Mouse (Mus musculus): ENCODE data around the gene Mcoln2. TPM values are rescaled to one million over a fixed set of nuclear protein-coding genes. Genes with fewer than 3 reads are reported as not detected.

Mcoln2 gene
- total RNA-seq, 1 experiment: 0.40 TPM

GRCm38 (mm10) chr3:146180986-146181385 is 31.4 kb downstream of the Mcoln2 start:
- TF ChIP-seq HCFC1 (IDR thresholded peaks at IDR 0.05; ENCODE audit: borderline replicate concordance, insufficient read depth, low read length): no peak
- Histone ChIP-seq H3K27ac (ENCODE audit: insufficient read depth, low read depth, low read length, poor library complexity, severe bottlenecking) (no peak overlapping the region), H3K9ac (ENCODE audit: insufficient read depth, low read depth, low read length, poor library complexity, severe bottlenecking) (no peak overlapping the region), H3K9me3 (ENCODE audit: control insufficient read depth, insufficient read depth, low read depth, low read length) (no peaks in the 10 kb centered on the region), H3K4me3 (ENCODE audit: insufficient read depth in 1 of 2, low read depth in 1 of 2, low read length in 2 of 2, poor library complexity in 1 of 2, severe bottlenecking in 1 of 2) (no peak overlapping the region), H3K4me1 (ENCODE audit: control insufficient read depth in 2 of 2, insufficient read depth in 2 of 2, low read length in 2 of 2, poor library complexity in 1 of 2) (peaks cover 0 to 3% of the 10 kb centered on the region in 2 experiments; a peak in 1 of 4 replicates), H3K36me3 (ENCODE audit: control insufficient read depth, insufficient read depth, low read length, poor library complexity, severe bottlenecking) (no peaks in the 10 kb centered on the region)
- peak; percentile 39 for DNase-seq (ENCODE audit: low read depth, low spot score)
- in situ Hi-C loops (cut with MboI; ENCODE audit: low sequenced_read_pairs in 2 of 2, unreplicated experiment in 2 of 2): loop anchor here in 1 of 2 experiments (25.0 kb wide), 1 partner anchor 769 kb away; no protein-coding TSS in a partner anchor

- in situ Hi-C loops (cut with MboI; ENCODE audit: low sequenced_read_pairs in 2 of 2, unreplicated experiment in 2 of 2): loop anchor here in 1 of 2 experiments (25.0 kb wide), 1 partner anchor 773 kb away; no protein-coding TSS in a partner anchor
- Histone ChIP-seq H3K9me3 (ENCODE audit: control insufficient read depth, insufficient read depth, low read depth, low read length) (no peaks in the 10 kb centered on the region), H3K27ac (ENCODE audit: insufficient read depth, low read depth, low read length, poor library complexity, severe bottlenecking) (no peak overlapping the region), H3K9ac (ENCODE audit: insufficient read depth, low read depth, low read length, poor library complexity, severe bottlenecking) (no peak overlapping the region), H3K4me3 (ENCODE audit: insufficient read depth in 1 of 2, low read depth in 1 of 2, low read length in 2 of 2, poor library complexity in 1 of 2, severe bottlenecking in 1 of 2) (no peak overlapping the region), H3K4me1 (ENCODE audit: control insufficient read depth in 2 of 2, insufficient read depth in 2 of 2, low read length in 2 of 2, poor library complexity in 1 of 2) (peaks cover 0 to 2% of the 10 kb centered on the region in 2 experiments; a peak in 1 of 4 replicates), H3K36me3 (ENCODE audit: control insufficient read depth, insufficient read depth, low read length, poor library complexity, severe bottlenecking) (no peaks in the 10 kb centered on the region)
- DNase-seq (ENCODE audit: low read depth, low spot score): peak; percentile 69
- TF ChIP-seq ZNF384 (IDR thresholded peaks at IDR 0.05; ENCODE audit: low read depth, low read length): no peak
- TF ChIP-seq HCFC1 (IDR thresholded peaks at IDR 0.05; ENCODE audit: borderline replicate concordance, insufficient read depth, low read length): no peak
- TF ChIP-seq MAFK (IDR thresholded peaks at IDR 0.05; ENCODE audit: insufficient read depth, low read depth, low read length): no peak
- TF ChIP-seq CHD2 (IDR thresholded peaks at IDR 0.05; ENCODE audit: low read depth, low read length): no peak
- TF ChIP-seq ZC3H11A (IDR thresholded peaks at IDR 0.05; ENCODE audit: borderline replicate concordance, low read depth, low read length): peak; percentile 45; the same call in 1 of the 2 replicates
Observed at GRCm38 (mm10) chr3:146184992-146185657, 35.5 kb downstream of the Mcoln2 start.

- TF ChIP-seq HCFC1 (IDR thresholded peaks at IDR 0.05; ENCODE audit: borderline replicate concordance, insufficient read depth, low read length) (no peak), MAFK (IDR thresholded peaks at IDR 0.05; ENCODE audit: insufficient read depth, low read depth, low read length) (no peak), ZNF384 (IDR thresholded peaks at IDR 0.05; ENCODE audit: low read depth, low read length) (no peak), CHD2 (IDR thresholded peaks at IDR 0.05; ENCODE audit: low read depth, low read length) (no peak), ZC3H11A (IDR thresholded peaks at IDR 0.05; ENCODE audit: borderline replicate concordance, low read depth, low read length) (no peak)
- Histone ChIP-seq H3K9ac (ENCODE audit: insufficient read depth, low read depth, low read length, poor library complexity, severe bottlenecking) (no peak overlapping the region), H3K4me3 (ENCODE audit: insufficient read depth in 1 of 2, low read depth in 1 of 2, low read length in 2 of 2, poor library complexity in 1 of 2, severe bottlenecking in 1 of 2) (no peak overlapping the region), H3K36me3 (ENCODE audit: control insufficient read depth, insufficient read depth, low read length, poor library complexity, severe bottlenecking) (no peaks in the 10 kb centered on the region), H3K9me3 (ENCODE audit: control insufficient read depth, insufficient read depth, low read depth, low read length) (no peaks in the 10 kb centered on the region), H3K4me1 (ENCODE audit: control insufficient read depth in 2 of 2, insufficient read depth in 2 of 2, low read length in 2 of 2, poor library complexity in 1 of 2) (no peaks in the 10 kb centered on the region), H3K27ac (ENCODE audit: insufficient read depth, low read depth, low read length, poor library complexity, severe bottlenecking) (no peak overlapping the region)
- in situ Hi-C loops (cut with MboI; ENCODE audit: low sequenced_read_pairs in 2 of 2, unreplicated experiment in 2 of 2): loop anchor here in 1 of 2 experiments (25.0 kb wide), 1 partner anchor 774 kb away; no protein-coding TSS in a partner anchor
- DNase-seq (ENCODE audit: low read depth, low spot score): no peak
Observed at GRCm38 (mm10) chr3:146186033-146186432, 36.4 kb downstream of the Mcoln2 start.

GRCm38 (mm10) chr3:146189933-146190332 is 40.3 kb downstream of the Mcoln2 start:
- no peaks in the 10 kb centered on the region for H3K4me1 ChIP-seq (ENCODE audit: control insufficient read depth in 2 of 2, insufficient read depth in 2 of 2, low read length in 2 of 2, poor library complexity in 1 of 2)
- no peak for TF ChIP-seq MAFK (IDR thresholded peaks at IDR 0.05; ENCODE audit: insufficient read depth, low read depth, low read length)
- no peak for TF ChIP-seq CHD2 (IDR thresholded peaks at IDR 0.05; ENCODE audit: low read depth, low read length)
- DNase-seq (ENCODE audit: low read depth, low spot score): no peak
- no peak overlapping the region for H3K4me3 ChIP-seq (ENCODE audit: insufficient read depth in 1 of 2, low read depth in 1 of 2, low read length in 2 of 2, poor library complexity in 1 of 2, severe bottlenecking in 1 of 2)
- H3K27ac ChIP-seq (ENCODE audit: insufficient read depth, low read depth, low read length, poor library complexity, severe bottlenecking): no peak overlapping the region
- H3K36me3 ChIP-seq (ENCODE audit: control insufficient read depth, insufficient read depth, low read length, poor library complexity, severe bottlenecking): no peaks in the 10 kb centered on the region
- in situ Hi-C loops (cut with MboI; ENCODE audit: low sequenced_read_pairs in 2 of 2, unreplicated experiment in 2 of 2): loop anchor here in 1 of 2 experiments (25.0 kb wide), 1 partner anchor 778 kb away; no protein-coding TSS in a partner anchor
- no peak overlapping the region for H3K9ac ChIP-seq (ENCODE audit: insufficient read depth, low read depth, low read length, poor library complexity, severe bottlenecking)
- H3K9me3 ChIP-seq (ENCODE audit: control insufficient read depth, insufficient read depth, low read depth, low read length): no peaks in the 10 kb centered on the region
